Mouse (Mus musculus): ENCODE data around the gene Nme9.

Nme9 gene

GRCm38 (mm10) chr9:99479181-99479711, 28.0 kb downstream of the Nme9 start:
- DNase-seq (ENCODE audit: low spot score in 2 of 2): peak in 1 of 2 experiments; percentile 13

GRCm38 (mm10) chr9:99480764-99481163, 29.5 kb downstream of the Nme9 start:
- DNase-seq (ENCODE audit: low spot score in 2 of 2): no peak

GRCm38 (mm10) chr9:99483191-99483590, 31.9 kb downstream of the Nme9 start:
- no peak for DNase-seq (ENCODE audit: low spot score in 2 of 2)

GRCm38 (mm10) chr9:99484632-99485031, 33.4 kb downstream of the Nme9 start:
- DNase-seq (ENCODE audit: low spot score in 2 of 2): no peak

DNA sequence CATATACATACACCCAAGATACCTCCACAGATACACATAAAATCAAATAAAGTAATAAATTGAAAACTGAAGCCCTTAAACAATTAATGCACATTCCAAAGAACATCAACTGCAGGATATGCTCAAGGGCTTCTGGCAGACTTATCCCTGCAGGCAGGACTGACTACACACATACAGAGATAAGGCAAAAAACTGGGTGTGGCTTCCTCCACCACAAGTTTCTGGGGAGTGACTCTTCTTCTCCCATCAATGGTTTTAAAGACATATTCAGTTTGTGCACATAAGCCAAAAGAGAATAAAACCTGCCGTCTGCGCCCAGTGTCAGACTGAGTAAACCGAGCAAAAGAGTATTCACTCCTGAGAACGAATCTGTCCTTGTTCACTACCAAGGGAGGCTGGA, 33.9 kb downstream of the Nme9 start:
- no peak for DNase-seq (ENCODE audit: low spot score in 2 of 2)

- DNase-seq (ENCODE audit: low spot score in 2 of 2): no peak
Measured at GRCm38 (mm10) chr9:99487126-99487695, 35.9 kb downstream of the Nme9 start.

DNA sequence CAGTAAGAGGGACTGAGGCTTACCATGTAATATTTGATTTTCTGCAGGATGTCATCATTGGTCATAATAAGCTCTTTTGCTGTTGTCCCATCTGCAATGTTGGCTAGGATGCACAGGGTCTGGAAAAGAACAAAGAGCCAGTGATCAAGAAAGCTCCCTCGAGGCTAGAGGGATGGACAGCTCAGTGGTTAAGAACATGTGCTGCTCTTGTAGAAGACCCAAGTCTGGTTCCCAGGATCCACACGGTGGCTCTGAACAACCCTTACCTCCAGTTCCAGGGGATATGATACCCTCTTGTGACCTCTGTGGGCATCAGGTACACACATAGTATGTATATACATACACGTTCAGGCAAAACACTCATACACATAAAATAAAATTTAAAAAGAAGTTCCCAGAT, 36.6 kb downstream of the Nme9 start:
- no peak for DNase-seq (ENCODE audit: low spot score in 2 of 2)

GRCm38 (mm10) chr9:99491050-99491449, 39.8 kb downstream of the Nme9 start:
- no peak for DNase-seq (ENCODE audit: low spot score in 2 of 2)

DNA sequence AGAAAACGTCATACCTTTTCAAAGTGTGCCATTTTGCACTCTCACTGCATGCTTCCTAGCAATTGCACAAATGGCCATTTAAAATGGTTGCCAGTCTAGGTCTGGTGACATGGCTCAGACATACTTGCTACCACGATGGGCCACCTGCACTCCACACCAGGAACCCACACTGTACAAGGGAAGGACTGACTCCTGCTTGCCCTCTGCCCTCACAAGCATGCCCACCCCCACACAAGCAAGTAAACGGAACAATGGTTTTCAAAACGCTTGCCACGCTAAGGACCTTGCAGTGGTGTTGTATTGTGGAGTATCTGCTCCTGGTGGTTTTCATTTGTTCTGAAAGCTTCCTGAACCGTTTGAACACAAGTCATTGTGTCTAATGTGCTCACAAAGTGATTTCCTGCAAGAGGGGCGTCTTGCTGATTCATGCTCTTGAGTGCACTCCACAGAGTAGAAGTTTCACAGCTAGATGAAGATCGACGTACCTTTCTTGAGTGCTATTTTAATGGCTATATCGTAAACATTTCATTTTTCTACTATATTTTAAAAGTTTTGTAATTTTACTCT, 41.4 kb downstream of the Nme9 start:
- no peak for DNase-seq (ENCODE audit: low spot score in 2 of 2)

- no peak for DNase-seq (ENCODE audit: low spot score in 2 of 2)
Measured at GRCm38 (mm10) chr9:99499336-99499735, 48.1 kb downstream of the Nme9 start.

- DNase-seq (ENCODE audit: low spot score in 2 of 2): no peak
Measured at GRCm38 (mm10) chr9:99505875-99506274, 54.6 kb downstream of the Nme9 start.

All from heart, adult 9 months (tissue).